Mouse (Mus musculus): ENCODE data around the gene Nkx1-2.

- TF ChIP-seq CTCF (IDR thresholded peaks at IDR 0.05; ENCODE audit: low read depth) (no peak), EP300 (IDR thresholded peaks at IDR 0.05; ENCODE audit: low read depth) (no peak)
These were observed 24.8 kb downstream of the Nkx1-2 start for GRCm38 (mm10) chr7:132574646-132575045.

All from liver, embryonic 14.5 days (tissue).